Mouse (Mus musculus): ENCODE measurements at regions not wholly inside any gene's neighbourhood (a gene's known extent, or its start where the extent isn't known, plus 50 kb on each side); places are given as distances from the start of the nearest gene placed in this dataset.

- TF ChIP-seq CTCF (conservative IDR thresholded peaks at IDR 0.05; ENCODE audit: insufficient read depth, insufficient read length, low read depth, low read length) (0 out of 2 replicates have a peak, but pooled peaks have one; percentile 8), POLR2A (IDR thresholded peaks at IDR 0.05; ENCODE audit: low read depth, low read length) (no peak)
Observed at GRCm38 (mm10) chrX:147608660-147609059, 54.8 kb upstream of the Lrch2 start.

Data from kidney, adult 2 months (tissue).